Mouse (Mus musculus) thymus, adult 2 months (tissue): ENCODE results near the gene Bach1. TPM values are rescaled to one million over a fixed set of nuclear protein-coding genes. Genes with fewer than 3 reads are reported as not detected.

Experiments used
- DNase-seq: peaks from one replicate; pipeline ENCODE4 v3.0.0; 2021
- H3K27ac ChIP-seq: fragments of 200-500 bp; 2 replicates; pipeline ENCODE4 v1.5.1; 2012; ENCODE audit warnings: low read length, control low read depth; ENCODE audit not compliant: control insufficient read depth, insufficient read depth
- H3K27me3 ChIP-seq: fragments of 200-500 bp; 2 replicates; pipeline ENCODE4 v1.6.1; 2012; ENCODE audit warnings: mild to moderate bottlenecking, low read length, moderate library complexity, mixed read lengths; ENCODE audit not compliant: control insufficient read depth, insufficient read depth
- H3K36me3 ChIP-seq: fragments of 200-500 bp; 2 replicates; pipeline ENCODE4 v1.6.1; 2012; ENCODE audit warnings: mild to moderate bottlenecking, low read length, moderate library complexity; ENCODE audit not compliant: control insufficient read depth, insufficient read depth
- H3K4me1 ChIP-seq: fragments of 200-500 bp; replicated peaks from 2 replicates; pipeline ENCODE4 v1.6.1; 2012; ENCODE audit warnings: low read length; ENCODE audit not compliant: control insufficient read depth, insufficient read depth
- H3K4me3 ChIP-seq: fragments of 200-500 bp; 2 replicates; pipeline ENCODE4 v1.5.1; 2012; ENCODE audit warnings: mild to moderate bottlenecking, low read length, control low read depth, moderate library complexity; ENCODE audit not compliant: control insufficient read depth, insufficient read depth
- CTCF ChIP-seq: fragments of 200-500 bp; IDR thresholded peaks from 2 replicates; pipeline ENCODE4 v1.5.1; 2012; ENCODE audit warnings: mild to moderate bottlenecking, control low read depth, low read length, moderate library complexity, borderline replicate concordance; ENCODE audit not compliant: control insufficient read depth, poor library complexity, insufficient read depth; ENCODE audit errors: extremely low read depth
- POLR2A ChIP-seq: fragments of 200-500 bp; IDR thresholded peaks from 2 replicates; pipeline ENCODE4 v1.6.1; 2012; ENCODE audit warnings: mild to moderate bottlenecking, low read length, control low read depth, moderate library complexity; ENCODE audit not compliant: control insufficient read depth, poor library complexity, insufficient read depth; ENCODE audit errors: extremely low read depth
- WGBS: fragments of 180-500 bp; shearing (Covaris S2); methylation state at CpG from one replicate; pipeline ENCODE4 v1.1.7; 2018; 5-methylcytosine and 5-hydroxymethylcytosine counted together
- polyA plus RNA-seq: library from polyadenylated mRNA; depleted of rRNA; stranded (reverse); fragments of >200 nt; gene quantifications from 2 replicates; pipeline ENCODE4 v1.2.3, GENCODE M21; 2012

Gene Bach1
- polyA plus RNA-seq, 1 experiment, result 40.2 TPM

DNA sequence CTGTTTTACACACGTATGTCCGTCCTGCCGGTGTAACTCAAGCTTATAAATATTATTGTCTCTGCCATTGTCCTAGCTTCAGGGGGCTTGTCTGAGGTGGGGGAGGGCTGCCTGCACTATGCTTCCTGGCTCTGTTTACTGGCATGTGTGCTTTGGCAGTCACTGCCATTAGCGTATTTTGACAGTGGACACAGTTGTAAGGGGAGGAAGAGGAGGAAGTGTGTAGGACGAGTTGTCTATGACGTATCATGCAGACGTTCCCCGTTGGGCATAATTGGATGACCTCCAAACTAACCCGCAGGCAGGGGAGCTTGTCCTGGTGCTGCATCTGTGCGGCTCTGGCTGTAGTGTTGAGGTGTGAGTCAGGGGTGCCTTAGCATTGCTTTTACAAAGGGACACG lies 17.5 kb downstream of the Bach1 start:
- WGBS, result 66% methylated on average over 11 of the region's 11 CpGs
- Histone ChIP-seq H3K27ac (no peak overlapping the region), H3K4me1 (peaks cover 43% of the 10 kb centered on the region)

DNA sequence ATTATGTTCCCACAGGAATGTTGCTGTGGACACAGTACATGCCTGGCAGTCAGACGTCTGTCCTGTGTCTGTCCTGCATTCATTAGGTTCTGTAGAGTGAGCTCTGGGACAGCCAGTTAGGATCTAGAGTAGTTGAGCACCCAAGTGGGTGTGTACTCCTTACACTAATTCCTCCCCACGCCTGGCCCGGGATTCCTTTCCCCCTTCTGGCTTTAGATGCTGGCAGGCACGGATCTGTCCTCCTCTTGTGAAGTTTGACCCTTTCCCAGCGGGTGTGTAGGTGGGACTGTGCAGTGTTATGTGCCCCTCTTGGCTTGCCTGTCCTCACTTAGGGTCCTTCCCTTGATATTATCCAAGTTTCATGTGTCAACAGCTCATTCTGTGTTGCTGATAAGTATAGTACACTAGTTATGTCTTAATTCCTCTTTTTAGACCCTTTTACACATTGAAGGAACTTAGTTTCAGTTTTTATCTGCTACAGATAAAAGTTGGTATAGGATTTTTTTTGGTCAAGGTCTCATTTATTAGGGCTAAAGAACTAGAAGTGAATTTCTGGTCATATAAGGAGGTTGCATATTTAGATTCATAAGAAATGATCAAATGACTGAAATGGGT lies 18.4 kb downstream of the Bach1 start:
- Histone ChIP-seq H3K4me1 (peaks cover 46% of the 10 kb centered on the region), H3K27ac (no peak overlapping the region), H3K4me3 (no peak overlapping the region), H3K27me3 (no peaks in the 10 kb centered on the region), H3K36me3 (peaks cover 23% of the 10 kb centered on the region)
- WGBS, result 91% methylated on average over 5 of the region's 5 CpGs
- no peak for DNase-seq
- TF ChIP-seq CTCF (no peak), POLR2A (no peak)

More for the DNA sequence above, 17.5 kb downstream of the Bach1 start:
- DNase-seq, result no peak
- TF ChIP-seq POLR2A, result no peak
- Histone ChIP-seq H3K27me3 (no peaks in the 10 kb centered on the region), H3K4me3 (no peak overlapping the region), H3K36me3 (peaks cover 22% of the 10 kb centered on the region)

DNA sequence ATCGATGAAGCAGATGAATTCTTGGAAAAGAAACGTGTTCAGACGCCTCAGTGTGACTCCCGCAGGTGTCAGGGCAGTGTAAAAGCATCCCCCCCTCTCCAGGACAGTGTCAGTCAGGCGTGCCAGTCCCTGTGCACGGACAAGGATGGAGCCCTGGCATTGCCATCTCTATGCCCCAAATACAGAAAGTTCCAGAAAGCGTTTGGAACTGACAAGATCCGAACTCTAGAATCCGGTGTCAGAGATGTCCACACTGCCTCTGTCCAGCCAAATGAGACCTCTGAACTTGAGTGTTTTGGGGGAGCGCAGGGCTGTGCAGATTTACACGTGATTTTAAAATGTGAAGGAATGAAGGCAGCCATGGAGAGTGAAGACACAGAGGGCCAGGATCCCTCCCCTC lies 20.3 kb downstream of the Bach1 start:
- no peaks in the 10 kb centered on the region for H3K27me3 ChIP-seq
- H3K4me3 ChIP-seq, result no peak overlapping the region
- no peak overlapping the region for H3K27ac ChIP-seq
- H3K36me3 ChIP-seq, result peaks cover 26% of the 10 kb centered on the region
- peaks cover 45% of the 10 kb centered on the region for H3K4me1 ChIP-seq
- no peak for TF ChIP-seq POLR2A
- no peak for TF ChIP-seq CTCF
- no peak for DNase-seq
- 94% methylated on average over 11 of the region's 11 CpGs for WGBS

DNA sequence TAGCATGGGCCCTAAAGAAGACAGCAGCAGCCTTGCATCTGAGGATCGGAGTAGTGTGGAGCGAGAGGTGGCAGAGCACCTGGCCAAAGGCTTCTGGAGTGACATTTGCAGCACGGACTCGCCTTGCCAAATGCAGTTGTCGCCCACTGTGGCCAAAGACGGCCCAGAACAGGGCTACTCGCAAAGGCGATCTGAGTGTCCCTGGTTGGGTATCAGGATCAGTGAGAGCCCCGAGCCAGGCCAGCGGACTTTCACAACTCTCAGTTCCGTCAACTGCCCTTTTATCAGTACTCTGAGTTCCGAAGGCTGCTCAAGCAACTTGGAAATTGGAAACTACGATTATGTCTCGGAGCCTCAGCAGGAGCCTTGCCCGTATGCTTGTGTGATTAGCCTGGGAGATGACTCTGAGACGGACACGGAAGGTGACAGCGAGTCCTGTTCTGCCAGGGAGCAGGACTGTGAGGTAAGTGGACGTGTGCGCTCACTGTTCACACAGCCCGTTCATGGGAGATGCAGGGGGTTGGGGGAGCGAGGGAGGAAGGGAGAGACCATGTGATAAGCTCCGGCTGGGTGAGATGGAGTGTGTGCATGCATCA lies 21.0 kb downstream of the Bach1 start:
- 96% methylated on average over 23 of the region's 23 CpGs for WGBS
- Histone ChIP-seq H3K27me3 (no peaks in the 10 kb centered on the region), H3K4me3 (no peak overlapping the region), H3K36me3 (peaks cover 26% of the 10 kb centered on the region), H3K4me1 (peaks cover 47% of the 10 kb centered on the region), H3K27ac (no peak overlapping the region)
- no peak for TF ChIP-seq POLR2A
- TF ChIP-seq CTCF, result no peak
- DNase-seq, result no peak

DNA sequence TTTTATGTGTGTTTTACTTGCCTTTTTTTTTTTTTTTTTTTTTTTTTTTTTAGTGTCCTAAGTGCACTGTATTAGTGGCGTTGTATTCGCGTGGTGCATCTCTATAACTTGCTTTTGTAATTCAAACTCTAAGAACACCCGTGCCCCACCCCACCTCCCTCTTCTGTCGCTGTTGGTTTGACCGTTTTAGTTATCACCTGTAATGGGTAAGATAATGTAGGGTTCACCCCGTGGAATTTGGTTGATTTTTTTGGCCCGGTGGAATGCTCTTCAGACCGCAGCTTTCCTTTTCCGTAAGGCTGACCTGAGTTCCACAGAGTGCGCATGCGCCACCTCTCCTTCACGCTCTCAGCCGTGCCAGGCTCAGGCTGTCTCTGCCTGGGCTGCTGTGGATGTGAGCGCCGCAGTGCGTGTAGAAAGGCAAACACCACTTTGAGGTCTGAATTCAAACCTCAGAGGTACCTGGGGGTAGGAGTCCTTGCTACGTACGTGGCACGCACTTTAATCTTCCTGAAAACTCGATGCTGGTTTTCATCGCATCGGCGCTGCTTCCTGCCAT lies 22.2 kb downstream of the Bach1 start:
- Histone ChIP-seq H3K4me3 (no peak overlapping the region), H3K27me3 (no peaks in the 10 kb centered on the region), H3K4me1 (peaks cover 53% of the 10 kb centered on the region), H3K36me3 (peaks cover 23% of the 10 kb centered on the region), H3K27ac (no peak overlapping the region)
- TF ChIP-seq CTCF, result no peak
- no peak for TF ChIP-seq POLR2A
- WGBS, result 95% methylated on average over 24 of the region's 24 CpGs
- DNase-seq, result no peak

DNA sequence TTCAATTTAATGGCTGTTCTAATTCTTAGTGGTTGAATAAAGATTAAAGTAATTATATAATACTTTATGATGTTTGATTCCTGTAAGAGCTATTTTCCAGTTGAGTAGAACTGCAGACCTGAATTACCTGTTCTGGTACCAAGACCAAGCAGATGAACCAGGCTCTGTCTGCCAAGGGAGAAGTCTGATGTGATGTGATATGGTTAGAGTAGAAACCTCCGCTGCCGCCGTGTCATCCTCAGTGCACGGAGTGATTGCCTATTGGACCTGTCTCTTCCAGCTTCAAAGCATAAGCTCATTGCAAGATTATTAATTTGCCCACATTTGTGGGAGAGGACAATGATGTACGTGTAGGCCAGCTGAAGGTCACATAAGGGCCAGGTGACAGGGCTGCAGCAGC lies 24.1 kb downstream of the Bach1 start:
- Histone ChIP-seq H3K27me3 (no peaks in the 10 kb centered on the region), H3K36me3 (peaks cover 14% of the 10 kb centered on the region), H3K4me3 (no peak overlapping the region), H3K27ac (peak overlapping the region; percentile 85), H3K4me1 (peaks cover 56% of the 10 kb centered on the region)
- TF ChIP-seq CTCF (no peak), POLR2A (no peak)
- 85% methylated on average over 5 of the region's 5 CpGs for WGBS
- DNase-seq, result no peak
